25 mouse cellular contexts compared by ENCODE assay signal in genomic region chr3:108702789-108703188, GRCm38 (mm10). TPM values are rescaled to one million over a fixed set of nuclear protein-coding genes. Genes with fewer than 3 reads are reported as not detected.
DNase-seq lines count a peak whose midpoint lies in the region; ATAC-seq and TF ChIP-seq lines count a peak whose summit lies in the region.
"Had no signal": no experiment of that assay in that cellular context is flagged by ENCODE, and none has a peak within 500 bp of the region (broad histone marks: within the 10 kb centered on the region; RNA-seq: fewer than 3 reads in every experiment).

No protein-coding gene starts in this region.

- ATAC-seq in midbrain, embryonic 11.5 days (ENCODE audit: low FRiP score): no peak
- ATAC-seq in midbrain, embryonic 15.5 days (replicated peaks): no peak
- ATAC-seq: activated CD4-positive, CD25-positive, alpha-beta regulatory T cell, adult 4 months; CD4-positive, CD25-positive, alpha-beta regulatory T cell, adult 4 months; Patski had no signal

- H3K4me3 ChIP-seq in gastrocnemius, adult 2 months: no peak overlapping the region
- no peak overlapping the region for H3K4me3 ChIP-seq in midbrain, embryonic 11.5 days (ENCODE audit: low read depth, low read length)
- no peak overlapping the region for H3K4me3 ChIP-seq in midbrain, embryonic 15.5 days
- no peak overlapping the region for H3K4me3 ChIP-seq in CH12.LX (replicated peaks in 1 of 3; ENCODE audit: low read depth in 2 of 3, low read length in 2 of 3, poor library complexity in 1 of 3)

- H3K27ac ChIP-seq in gastrocnemius, adult 2 months: 0 out of 2 replicates have a peak overlapping the region, but pooled peaks have one; percentile 0
- H3K27ac ChIP-seq in midbrain, embryonic 11.5 days (ENCODE audit: low read depth, low read length): no peak overlapping the region
- H3K27ac ChIP-seq in midbrain, embryonic 15.5 days: no peak overlapping the region
- H3K27ac ChIP-seq in CH12.LX (ENCODE audit: insufficient read depth, low read depth): no peak overlapping the region

- intact Hi-C loops in gastrocnemius, adult 2 months (cut with DNase I): no loop called here
- intact Hi-C loops in gastrocnemius, postnatal 14 days (cut with DNase I; ENCODE audit: low total_unique reads): loop anchor here (5.0 kb wide), 1 partner anchor 70 kb away; no protein-coding TSS in a partner anchor

- 94% methylated on average over 8 of the region's 8 CpGs for WGBS in midbrain, embryonic 11.5 days
- 92% methylated on average over 8 of the region's 8 CpGs for WGBS in midbrain, embryonic 15.5 days

- no peak; the same call in 1 of the 2 replicates for TF ChIP-seq RAD21 in CH12.LX (IDR thresholded peaks at IDR 0.05; ENCODE audit: low read depth, low read length)

- H3K4me1 ChIP-seq in midbrain, embryonic 11.5 days (ENCODE audit: control insufficient read depth, insufficient read depth, low read length): no peaks in the 10 kb centered on the region
- no peaks in the 10 kb centered on the region for H3K4me1 ChIP-seq in midbrain, embryonic 15.5 days
- peaks cover 13 to 26% of the 10 kb centered on the region in 2 experiments for H3K4me1 ChIP-seq in CH12.LX (ENCODE audit: control insufficient read depth in 1 of 2, insufficient read depth in 2 of 2)

- DNase-seq in gastrocnemius, adult 2 months: no peak
- no peak for DNase-seq in gastrocnemius, postnatal 14 days
- peak; percentile 4 for DNase-seq in heart, adult 11 months
- DNase-seq in heart, adult 18-20 months: no peak
- peak; percentile 12 for DNase-seq in midbrain, embryonic 11.5 days (ENCODE audit: low spot score, missing footprints)
- peak; percentile 61 for DNase-seq in CH12.LX (ENCODE audit: extremely low read depth)
- DNase-seq in right cerebral cortex, adult 18-20 months: no peak
- DNase-seq: adrenal gland, adult 2 months; adrenal gland, adult 8-10 months; adrenal gland, postnatal 10 days; adrenal gland, postnatal 14 days; adrenal gland, postnatal 25 days; adrenal gland, postnatal 36 days; B cell, adult 2 months; cerebellum, adult 11 months; cerebellum, adult 11-12 months; cerebellum, adult 18-20 months had no signal

- dilution Hi-C loops in CH12.LX (cut with MboI; ENCODE audit: extremely low pct_ligation_motif_present, extremely low pct_unique_long_range_greater_than_20kb, low sequenced_read_pairs): no loop called here

- TF ChIP-seq POLR2A in CH12.LX (IDR thresholded peaks at IDR 0.05; ENCODE audit: low read depth, low read length): no peak

- peaks cover 5% of the 10 kb centered on the region; the same call in 1 of the 2 replicates for H3K36me3 ChIP-seq in midbrain, embryonic 11.5 days (ENCODE audit: control insufficient read depth, insufficient read depth, low read length)
- H3K36me3 ChIP-seq in midbrain, embryonic 15.5 days (replicated peaks): 0 out of 2 replicates have a peak, but pooled peaks cover 8% of the 10 kb centered on the region
- H3K36me3 ChIP-seq in CH12.LX (replicated peaks in 1 of 2; ENCODE audit: control insufficient read depth in 1 of 2, insufficient read depth in 1 of 2, low read length in 1 of 2): peaks cover 5 to 24% of the 10 kb centered on the region in 2 experiments

- in situ Hi-C loops in CH12.LX (cut with MboI; ENCODE audit: low pct_ligation_motif_present, low pct_unique_long_range_greater_than_20kb, low sequenced_read_pairs): no loop called here

- TF ChIP-seq EP300 in CH12.LX (IDR thresholded peaks at IDR 0.05; ENCODE audit: low read length): no peak

- no peaks in the 10 kb centered on the region for H3K79me2 ChIP-seq in CH12.LX (replicated peaks; ENCODE audit: control insufficient read depth, extremely low read depth, insufficient read depth, poor library complexity, severe bottlenecking)

- H3K9ac ChIP-seq in midbrain, embryonic 11.5 days (ENCODE audit: low read length): no peak overlapping the region
- no peak overlapping the region for H3K9ac ChIP-seq in midbrain, embryonic 15.5 days
- no peak overlapping the region for H3K9ac ChIP-seq in CH12.LX (ENCODE audit: insufficient read depth, low read depth)

- no peaks in the 10 kb centered on the region for H3K27me3 ChIP-seq in midbrain, embryonic 11.5 days (ENCODE audit: control insufficient read depth, insufficient read depth, low read length)
- no peaks in the 10 kb centered on the region for H3K27me3 ChIP-seq in midbrain, embryonic 15.5 days (replicated peaks)
- no peaks in the 10 kb centered on the region for H3K27me3 ChIP-seq in CH12.LX (replicated peaks)
- H3K27me3 ChIP-seq: Patski had no signal

- no peak overlapping the region for H3K4me2 ChIP-seq in midbrain, embryonic 11.5 days
- no peak overlapping the region for H3K4me2 ChIP-seq in midbrain, embryonic 15.5 days
- H3K4me2 ChIP-seq in CH12.LX (ENCODE audit: insufficient read depth, low read depth, poor library complexity, severe bottlenecking): 0 out of 2 replicates have a peak overlapping the region, but pooled peaks have one; percentile 41

- TF ChIP-seq CTCF in gastrocnemius, adult 2 months (IDR thresholded peaks at IDR 0.05): no peak
- TF ChIP-seq CTCF in CH12.LX (conservative IDR thresholded peaks at IDR 0.05 in 1 of 2, IDR thresholded peaks at IDR 0.05 in 1 of 2; ENCODE audit: low read depth in 2 of 2, low read length in 2 of 2): no peak

- H3K9me3 ChIP-seq in midbrain, embryonic 11.5 days (ENCODE audit: control insufficient read depth, low read length): no peaks in the 10 kb centered on the region
- no peaks in the 10 kb centered on the region for H3K9me3 ChIP-seq in midbrain, embryonic 15.5 days
- no peaks in the 10 kb centered on the region for H3K9me3 ChIP-seq in CH12.LX (replicated peaks; ENCODE audit: low read length)
- H3K9me3 ChIP-seq: G1E had no signal

TF ChIP-seq in CH12.LX, 34 proteins besides CTCF, POLR2A, EP300 and RAD21:
- TF ChIP-seq ZC3H11A (IDR thresholded peaks at IDR 0.05; ENCODE audit: low read depth, low read length) (no peak), CHD2 (IDR thresholded peaks at IDR 0.05; ENCODE audit: low read length) (no peak), IRF4 (IDR thresholded peaks at IDR 0.05; ENCODE audit: low read depth, low read length) (peak; percentile 23; the same call in 1 of the 2 replicates), SIN3A (IDR thresholded peaks at IDR 0.05; ENCODE audit: low read length) (0 out of 2 replicates have a peak, but pooled peaks have one; percentile 24), NELFE (IDR thresholded peaks at IDR 0.05; ENCODE audit: low read depth, low read length) (no peak), ELF1 (IDR thresholded peaks at IDR 0.05; ENCODE audit: low read depth, low read length) (no peak), JUN (IDR thresholded peaks at IDR 0.05; ENCODE audit: insufficient read depth, low read depth, low read length) (no peak), UBTF (IDR thresholded peaks at IDR 0.05; ENCODE audit: low read depth, low read length) (no peak), PAX5 (IDR thresholded peaks at IDR 0.05; ENCODE audit: low read length) (no peak), MAFK (IDR thresholded peaks at IDR 0.05; ENCODE audit: insufficient replicate concordance, low read length) (no peak), MEF2A (IDR thresholded peaks at IDR 0.05; ENCODE audit: borderline replicate concordance, low read depth, low read length) (peak; percentile 82)

RNA-seq across cellular contexts. Expression of gene Gpsm2, which starts 19.3 kb away (rescaled TPM):
- 1 to 10 TPM in 1 of 2 experiments, under 1 TPM in 1; 0.86 to 1.1 TPM for total RNA-seq in gastrocnemius, adult 2 months (2021)
- 1 to 10 TPM; 5.6 to 7.9 TPM for total RNA-seq in gastrocnemius, postnatal 14 days (2021)
- under 1 TPM; 0.62 to 0.80 TPM for total RNA-seq in heart, adult 18-20 months (2021)
- polyA plus RNA-seq in midbrain, embryonic 11.5 days (2014; fragmentation: Nextera tagmentation; extraction: Ambion mirVana): 113 and 119 TPM in 2 replicates
- polyA plus RNA-seq in midbrain, embryonic 15.5 days (2015; fragmentation: Nextera tagmentation; extraction: Ambion mirVana): 16.1 and 20.1 TPM in 2 replicates
- total RNA-seq in CH12.LX (2012; rRNA removed) (8.5 and 9.7 TPM in 2 replicates), CH12.LX (2014; rRNA removed) (10.4 TPM in 2 replicates)
- polyA plus RNA-seq in CH12.LX (2012; ENCODE audit: insufficient read length, low read depth): 7.5 and 11.2 TPM in 2 replicates

RNA-seq across cellular contexts. Expression of gene Aknad1, which starts 36.7 kb away (rescaled TPM):
- total RNA-seq in gastrocnemius, adult 2 months (2021): under 1 TPM; 0.06 to 0.08 TPM
- under 1 TPM in 1 of 2 experiments, not detected in 1; 0.12 TPM for total RNA-seq in gastrocnemius, postnatal 14 days (2021)
- total RNA-seq in heart, adult 18-20 months (2021): not detected
- not detected in 2 replicates for polyA plus RNA-seq in midbrain, embryonic 11.5 days (2014; fragmentation: Nextera tagmentation; extraction: Ambion mirVana)
- not detected in 2 replicates for polyA plus RNA-seq in midbrain, embryonic 15.5 days (2015; fragmentation: Nextera tagmentation; extraction: Ambion mirVana)
- not detected in 2 replicates for total RNA-seq in CH12.LX (2012; rRNA removed)
- total RNA-seq in CH12.LX (2014; rRNA removed): not detected in 2 replicates
- not detected in 2 replicates for polyA plus RNA-seq in CH12.LX (2012; ENCODE audit: insufficient read length, low read depth)
- total RNA-seq: adrenal gland, adult 18-20 months; adrenal gland, adult 2 months; adrenal gland, postnatal 14 days; adrenal gland, postnatal 25 days; adrenal gland, postnatal 36 days; ES-E14; MEL had no signal
- polyA plus RNA-seq: activated CD4-positive, CD25-positive, alpha-beta regulatory T cell, adult 4 months; adrenal gland, adult 2 months; CD4-positive, CD25-positive, alpha-beta regulatory T cell, adult 4 months; G1E; Patski had no signal

RNA-seq across cellular contexts. Expression of gene Clcc1, which starts 49.1 kb away (rescaled TPM):
- total RNA-seq in gastrocnemius, adult 2 months (2021): 10 to 100 TPM; 34.6 to 37.2 TPM
- total RNA-seq in gastrocnemius, postnatal 14 days (2021): 10 to 100 TPM; 30.6 to 32.1 TPM
- 10 to 100 TPM; 49.2 to 50.0 TPM for total RNA-seq in heart, adult 18-20 months (2021)
- 64.0 and 76.2 TPM in 2 replicates for polyA plus RNA-seq in midbrain, embryonic 11.5 days (2014; fragmentation: Nextera tagmentation; extraction: Ambion mirVana)
- 39.6 and 48.3 TPM in 2 replicates for polyA plus RNA-seq in midbrain, embryonic 15.5 days (2015; fragmentation: Nextera tagmentation; extraction: Ambion mirVana)
- total RNA-seq in CH12.LX (2012; rRNA removed): 31.6 and 38.9 TPM in 2 replicates
- 51.4 and 53.0 TPM in 2 replicates for total RNA-seq in CH12.LX (2014; rRNA removed)
- polyA plus RNA-seq in CH12.LX (2012; ENCODE audit: insufficient read length, low read depth): 36.3 and 36.5 TPM in 2 replicates

Comparison
In these comparisons a context has a peak if more than half of its experiments do, and no peak if none do; other contexts are left out.
1. DNase-seq: peak in heart, adult 11 months (single experiment), midbrain, embryonic 11.5 days (single experiment) and CH12.LX (single experiment); none in gastrocnemius, adult 2 months (single experiment), gastrocnemius, postnatal 14 days (single experiment), heart, adult 18-20 months (0 of 2) and right cerebral cortex, adult 18-20 months (single experiment).